Mouse (Mus musculus): ENCODE results near the gene Trrap.

DNA sequence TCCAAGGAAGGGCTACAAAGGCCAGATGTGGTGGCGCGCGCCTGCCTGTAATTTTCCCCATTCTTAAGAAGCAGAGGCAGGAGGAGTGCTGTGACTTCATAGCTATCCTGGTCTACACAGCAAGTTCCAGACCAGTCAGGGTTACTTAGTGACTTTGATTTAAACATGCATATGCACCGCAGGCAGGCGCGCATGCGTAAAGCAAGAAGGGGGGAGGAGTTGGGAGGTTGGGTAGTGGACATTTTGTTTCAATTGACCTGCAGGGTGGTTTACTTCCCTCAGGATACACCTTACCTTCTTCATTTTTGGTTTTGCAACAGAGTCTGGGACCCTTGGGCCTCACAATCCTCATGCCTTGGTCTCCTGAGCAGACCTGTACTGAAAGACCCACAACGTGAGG lies 38.3 kb upstream of the Trrap start:
- TF ChIP-seq CTCF (IDR thresholded peaks at IDR 0.05; ENCODE audit: low read depth, low read length) (no peak), POLR2A (IDR thresholded peaks at IDR 0.05; ENCODE audit: borderline replicate concordance, low read depth, low read length) (no peak)

All from bone marrow macrophage, adult 2 months (primary cell).